Mouse (Mus musculus): ENCODE results near the gene Neu2.

Neu2 gene

DNA sequence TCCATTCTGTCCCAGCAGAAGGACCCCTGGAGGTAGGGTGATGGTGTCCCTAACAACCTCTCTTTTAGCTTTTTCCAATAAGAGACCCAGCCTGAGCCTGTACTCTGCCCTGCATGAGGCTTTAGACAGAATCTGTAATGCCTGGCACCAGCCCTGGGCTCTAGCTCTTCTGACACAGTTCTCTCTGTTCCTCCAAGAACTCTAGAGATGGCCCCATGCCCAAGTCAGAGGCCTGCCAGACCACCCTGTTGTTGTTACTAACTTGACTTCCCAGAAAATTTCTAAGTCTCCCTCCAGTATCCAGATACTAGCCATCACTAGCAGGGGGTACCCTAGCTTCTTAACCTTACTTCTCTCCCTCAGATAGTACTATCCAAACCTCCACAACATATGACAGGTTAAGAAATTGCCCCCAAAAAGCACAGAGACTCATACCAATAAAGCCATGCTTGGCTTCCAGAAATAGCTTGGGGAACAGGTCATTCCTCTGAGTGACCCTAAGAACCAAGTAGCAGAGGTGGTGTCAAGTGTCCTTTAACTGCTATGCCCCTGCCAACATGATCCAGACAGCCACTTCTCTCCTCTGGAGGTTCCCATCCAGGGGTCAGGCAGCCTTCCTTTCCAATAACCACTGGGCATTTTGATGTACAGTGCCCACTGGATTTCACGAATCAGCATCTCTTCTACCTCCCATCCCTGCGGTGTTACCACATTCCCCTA is 105.0 kb downstream of the Neu2 start:
- no peak for DNase-seq (ENCODE audit: low spot score)

DNA sequence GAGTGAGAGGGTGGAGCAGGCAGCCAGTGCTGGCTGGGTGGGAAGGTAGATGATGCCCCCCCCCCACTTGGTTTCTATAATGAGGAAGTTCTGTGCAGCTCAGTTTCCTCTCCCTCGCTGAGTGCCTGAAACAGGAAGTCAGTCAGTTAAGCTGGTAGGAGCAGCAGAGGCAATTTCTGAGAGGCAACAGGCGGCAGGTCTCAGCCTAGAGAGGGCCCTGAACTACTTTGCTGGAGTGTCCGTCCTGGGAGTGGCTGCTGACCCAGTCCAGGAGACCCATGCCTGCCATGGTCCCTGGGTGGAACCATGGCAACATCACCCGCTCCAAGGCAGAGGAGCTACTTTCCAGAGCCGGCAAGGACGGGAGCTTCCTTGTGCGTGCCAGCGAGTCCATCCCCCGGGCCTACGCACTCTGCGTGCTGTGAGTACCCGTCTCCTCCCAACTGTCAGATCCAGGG is 110.6 kb downstream of the Neu2 start, which contains the start of gene Inpp5d:
Gene Inpp5d (plus strand): TSS at position 102 of the 458 bp plus-strand sequence.
- peak; percentile 27 for DNase-seq (ENCODE audit: low spot score)

DNA sequence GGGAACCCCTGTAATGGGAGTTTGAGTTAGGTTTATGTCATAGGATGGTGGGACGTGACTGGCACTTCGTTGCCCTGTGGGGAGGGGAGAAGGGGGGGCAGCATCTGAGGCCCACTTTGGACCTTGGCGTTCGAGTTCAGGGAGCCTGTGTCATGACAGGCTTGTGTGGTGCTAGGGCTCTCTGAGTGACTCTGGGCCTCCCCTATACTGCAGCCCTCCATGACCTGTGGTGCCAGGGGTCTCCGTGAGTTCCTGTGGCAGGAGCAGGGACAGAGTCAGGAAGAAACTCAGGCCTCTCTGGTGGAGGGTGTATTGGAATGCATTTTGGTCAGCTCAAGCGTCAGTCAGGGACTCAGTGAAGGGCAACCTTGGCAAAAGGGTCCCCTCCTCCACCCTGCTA is 111.0 kb downstream of the Neu2 start:
- no peak for DNase-seq (ENCODE audit: low spot score)

GRCm38 (mm10) chr1:87621146-87621857 is 111.6 kb downstream of the Neu2 start:
- no peak for DNase-seq (ENCODE audit: low spot score)

GRCm38 (mm10) chr1:87621858-87622279 is 112.2 kb downstream of the Neu2 start:
- peak; percentile 25 for DNase-seq (ENCODE audit: low spot score)

GRCm38 (mm10) chr1:87623977-87624666 is 114.4 kb downstream of the Neu2 start:
- DNase-seq (ENCODE audit: low spot score), result no peak

DNA sequence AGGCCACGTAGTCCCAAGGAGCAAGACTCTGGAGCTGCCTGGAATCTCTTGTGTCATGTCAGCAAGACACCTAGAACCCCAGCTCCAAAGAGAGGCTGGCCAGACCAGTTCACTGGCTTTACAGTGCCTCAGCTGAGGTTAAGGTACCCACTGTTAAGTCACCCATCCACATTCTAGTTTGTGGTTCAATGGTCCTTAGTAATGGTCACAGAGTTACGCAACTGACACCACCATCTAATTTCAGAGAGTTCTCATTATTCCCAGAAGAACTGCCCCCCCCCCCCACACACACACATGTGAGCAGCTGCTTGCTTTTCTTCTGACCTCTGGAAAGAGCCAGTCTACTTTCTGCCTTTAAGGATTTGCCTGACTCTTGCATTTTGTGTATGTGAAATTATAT is 115.1 kb downstream of the Neu2 start:
- DNase-seq (ENCODE audit: low spot score), result no peak

DNA sequence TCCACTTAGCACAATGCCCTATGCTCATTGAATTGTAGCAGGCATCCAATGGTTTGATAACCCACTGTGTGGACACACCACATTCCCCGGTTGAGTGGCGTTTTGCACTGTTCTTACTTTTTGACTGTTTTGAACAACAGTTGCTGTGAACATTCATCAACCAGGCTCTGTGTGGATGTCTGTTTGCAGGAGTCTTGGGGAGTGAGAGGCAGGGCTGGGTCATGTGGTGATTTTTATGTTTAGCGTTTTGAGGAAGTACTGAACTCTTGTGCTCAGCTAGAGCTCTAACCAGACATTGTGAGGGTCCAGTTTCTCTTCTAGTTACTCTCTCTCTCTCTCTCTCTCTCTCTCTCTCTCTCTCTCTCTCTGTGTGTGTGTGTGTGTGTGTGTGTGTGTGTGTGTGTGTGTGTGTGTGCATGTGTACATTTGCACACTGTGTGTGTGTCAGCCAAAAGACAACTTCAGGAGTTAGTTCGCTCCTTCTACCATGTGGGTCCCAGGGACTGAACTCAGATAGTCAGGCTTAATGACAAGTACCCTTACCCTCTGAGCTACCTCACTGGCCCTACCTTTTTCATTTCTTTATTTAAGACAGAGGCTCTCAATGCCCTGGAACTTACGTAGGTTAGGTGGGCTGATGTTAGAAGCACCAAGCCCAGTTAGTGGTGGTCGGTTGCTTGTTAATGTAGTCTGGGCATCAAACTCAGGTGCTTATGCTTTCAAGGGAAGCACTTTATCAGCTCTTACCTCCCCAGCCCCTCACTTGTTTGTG is 115.8 kb downstream of the Neu2 start:
- DNase-seq (ENCODE audit: low spot score), result no peak

- DNase-seq (ENCODE audit: low spot score), result peak; percentile 44
Observed at GRCm38 (mm10) chr1:87626344-87626743, 116.7 kb downstream of the Neu2 start.

DNA sequence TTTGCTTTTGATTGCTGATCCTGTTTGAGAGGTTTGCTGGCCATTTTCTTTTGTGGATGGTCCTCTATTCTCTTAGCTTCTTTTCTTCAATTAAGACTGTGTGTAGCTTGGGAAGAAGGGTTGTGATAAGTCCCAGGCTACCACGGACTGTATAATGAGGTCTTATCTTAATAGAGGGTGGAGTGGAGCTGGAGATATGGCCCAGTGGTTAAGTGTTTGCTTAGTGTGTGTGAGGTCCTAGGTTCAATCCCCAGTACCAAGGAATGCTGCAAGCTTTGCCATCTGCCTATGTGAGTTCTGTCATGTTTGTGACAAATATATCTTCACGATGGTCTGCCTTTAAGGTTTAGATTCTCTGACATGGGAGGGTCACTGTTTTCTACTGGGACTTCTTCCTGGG is 118.4 kb downstream of the Neu2 start:
- no peak for DNase-seq (ENCODE audit: low spot score)

DNA sequence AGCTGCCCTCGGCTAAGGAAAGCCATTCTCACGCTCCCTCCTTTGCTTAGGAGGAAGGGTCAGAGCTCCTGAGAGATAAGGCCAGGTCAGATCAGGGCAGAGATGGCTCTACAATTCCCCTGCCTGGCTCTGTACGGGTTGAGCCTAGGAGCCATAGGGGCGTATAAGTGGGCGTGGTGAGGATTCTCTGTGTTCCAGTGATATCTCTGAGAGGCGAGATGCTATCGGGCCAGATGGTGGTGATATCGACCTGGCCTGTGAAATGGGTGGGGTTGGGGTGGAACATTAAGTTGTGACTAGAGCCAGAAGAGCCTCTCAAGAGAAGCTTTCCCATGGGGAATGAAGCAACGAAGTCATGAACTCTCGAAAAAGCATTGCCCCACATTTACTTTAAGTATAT is 121.9 kb downstream of the Neu2 start:
- no peak for DNase-seq (ENCODE audit: low spot score)

- DNase-seq (ENCODE audit: low spot score), result no peak
Observed at GRCm38 (mm10) chr1:87632163-87632562, 122.5 kb downstream of the Neu2 start.

GRCm38 (mm10) chr1:87636716-87637117 is 127.0 kb downstream of the Neu2 start:
- DNase-seq (ENCODE audit: low spot score), result no peak

DNA sequence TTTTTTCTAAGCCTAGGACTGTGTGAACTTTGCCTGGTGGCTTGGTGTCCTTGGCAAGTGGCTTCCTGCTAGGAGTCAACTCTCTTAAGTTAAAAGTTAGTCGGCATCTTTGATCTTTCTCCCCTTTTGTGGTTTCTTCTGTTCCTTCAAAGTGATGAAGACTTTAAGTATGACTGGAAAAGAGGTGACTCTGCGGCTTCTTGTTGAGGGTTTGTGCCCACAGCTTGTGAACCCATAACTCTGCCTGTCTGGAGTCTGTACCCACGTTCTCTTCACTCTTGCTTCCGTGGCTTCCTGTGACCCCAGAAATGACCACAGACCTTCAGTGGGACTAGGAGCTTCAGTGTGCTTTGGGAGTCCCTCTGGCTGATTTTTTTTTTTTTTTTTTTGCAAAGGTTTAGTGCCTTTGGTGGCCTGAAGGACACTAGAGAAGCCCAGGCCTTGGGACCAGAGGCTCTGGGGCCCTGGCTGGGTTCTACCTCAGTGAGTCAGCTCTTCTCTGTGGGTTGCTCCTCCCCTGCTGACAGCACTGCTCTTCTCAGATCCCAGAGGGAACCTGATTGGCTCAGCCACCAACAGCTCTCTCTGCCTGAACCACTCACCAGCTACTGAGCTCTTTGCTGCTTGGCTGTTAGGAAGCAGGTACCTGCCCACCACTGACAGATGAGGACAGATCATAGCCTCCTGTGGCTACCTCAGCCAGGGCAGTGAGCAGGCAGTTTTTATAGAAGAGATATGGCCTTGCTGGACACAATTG is 127.6 kb downstream of the Neu2 start:
- DNase-seq (ENCODE audit: low spot score), result no peak

DNA sequence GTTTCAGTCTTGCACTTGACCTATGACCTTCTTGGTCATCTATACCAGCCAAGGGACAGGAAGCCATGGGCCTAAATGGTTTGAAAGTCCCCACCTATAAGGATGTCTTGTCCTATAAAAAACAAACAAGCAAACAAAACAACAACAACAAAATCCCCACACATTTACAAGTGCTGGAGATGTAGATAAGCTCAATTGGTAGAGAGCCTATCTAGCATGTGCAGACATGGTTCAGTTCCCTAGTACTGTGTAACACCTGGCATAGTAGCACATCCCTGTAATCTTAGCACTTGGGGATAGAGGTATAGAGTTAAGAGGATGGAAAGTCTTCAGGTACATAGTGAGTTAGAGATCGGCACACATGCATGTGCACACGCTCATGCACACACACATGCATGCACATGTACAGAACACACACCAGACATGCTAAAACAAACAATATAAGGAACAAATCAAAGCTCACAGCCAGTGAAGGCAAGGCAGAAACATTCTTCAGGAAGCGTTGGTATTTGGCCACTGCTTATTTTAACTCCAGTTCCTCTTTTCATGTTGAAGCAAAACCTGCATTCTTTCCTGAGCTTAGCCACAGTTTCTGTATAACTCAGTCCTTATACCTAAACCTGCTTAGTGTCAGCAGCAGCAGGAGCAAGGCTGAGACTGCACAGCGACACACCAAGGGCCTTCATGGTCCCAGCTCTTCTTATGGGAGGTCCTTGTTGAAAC is 128.3 kb downstream of the Neu2 start:
- no peak for DNase-seq (ENCODE audit: low spot score)

DNA sequence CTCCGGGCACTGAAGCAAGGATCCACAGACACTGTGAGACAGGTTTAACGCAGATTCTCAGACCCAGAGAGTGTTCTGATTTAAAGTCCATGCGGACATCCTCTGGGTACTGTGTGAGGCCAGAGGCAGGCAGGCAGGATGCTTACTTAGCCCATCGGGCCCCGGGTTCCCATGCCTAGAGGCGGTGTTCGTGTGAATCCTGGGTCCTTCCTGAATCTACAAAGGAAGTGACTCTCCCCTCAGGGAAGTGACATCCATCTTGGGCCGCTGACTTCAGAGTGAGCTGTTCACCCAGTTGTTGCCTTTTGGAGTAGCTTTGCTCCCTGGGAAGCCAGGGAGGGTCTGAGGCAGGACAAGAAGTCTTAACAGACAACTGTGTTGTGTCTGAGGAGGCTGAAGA is 130.0 kb downstream of the Neu2 start:
- DNase-seq (ENCODE audit: low spot score), result no peak

- DNase-seq (ENCODE audit: low spot score), result peak; percentile 61
Observed at GRCm38 (mm10) chr1:87640165-87640661, 130.5 kb downstream of the Neu2 start.

DNA sequence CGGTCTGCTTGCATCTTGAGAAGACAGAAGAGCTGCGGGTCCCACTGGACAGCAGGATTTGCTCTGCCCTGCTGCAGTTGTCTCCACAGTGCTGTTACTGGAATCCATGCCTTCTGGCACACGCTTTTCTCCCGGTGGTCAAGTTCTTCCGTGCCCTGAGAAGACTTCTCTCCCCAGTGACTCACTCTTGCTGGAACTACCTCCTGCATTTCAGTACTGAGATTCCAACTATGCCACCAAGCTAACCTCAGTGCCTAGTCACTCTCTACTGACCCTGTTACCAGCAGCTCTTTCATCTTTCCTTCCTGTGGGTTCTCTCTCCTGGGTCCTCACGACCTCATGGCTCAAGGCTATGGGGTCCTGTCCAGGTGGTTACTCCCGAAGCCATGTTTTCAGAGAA is 133.3 kb downstream of the Neu2 start:
- DNase-seq (ENCODE audit: low spot score), result no peak

DNA sequence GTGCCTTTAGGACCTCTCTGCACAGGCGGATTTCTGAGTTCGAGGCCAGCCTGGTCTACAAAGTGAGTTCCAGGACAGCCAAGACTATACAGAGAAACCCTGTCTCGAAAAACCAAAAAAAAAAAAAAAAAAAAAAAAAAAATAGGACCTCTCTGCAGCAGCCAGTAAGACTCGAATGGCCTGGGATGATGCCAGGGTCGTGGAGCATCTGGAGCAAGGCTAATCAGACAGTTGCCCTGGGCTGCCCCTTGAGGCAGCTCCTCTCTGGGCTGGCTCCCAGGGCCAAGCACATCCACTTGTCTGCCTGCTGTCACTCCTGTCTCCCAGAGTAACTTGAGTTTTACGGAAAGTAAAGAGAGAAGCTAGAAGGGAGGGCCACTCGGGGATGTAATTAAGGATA is 135.4 kb downstream of the Neu2 start:
- DNase-seq (ENCODE audit: low spot score), result no peak

GRCm38 (mm10) chr1:87645748-87646147 is 136.1 kb downstream of the Neu2 start:
- no peak for DNase-seq (ENCODE audit: low spot score)

Measured in layer of hippocampus, adult 11-12 months (tissue).